Mouse (Mus musculus): ENCODE data around the gene Dnajc16.

Dnajc16 gene

GRCm38 (mm10) chr4:141763476-141763875 lies 27.3 kb downstream of the Dnajc16 start:
- DNase-seq (ENCODE audit: low spot score), result no peak

- DNase-seq (ENCODE audit: low spot score), result no peak
Observed at GRCm38 (mm10) chr4:141762102-141762598, 28.6 kb downstream of the Dnajc16 start.

GRCm38 (mm10) chr4:141760942-141761341 lies 29.8 kb downstream of the Dnajc16 start:
- no peak for DNase-seq (ENCODE audit: low spot score)

- DNase-seq (ENCODE audit: low spot score), result no peak
Observed at GRCm38 (mm10) chr4:141758874-141759542, 31.7 kb downstream of the Dnajc16 start.

- no peak for DNase-seq (ENCODE audit: low spot score)
Observed at GRCm38 (mm10) chr4:141757124-141757523, 33.6 kb downstream of the Dnajc16 start.

GRCm38 (mm10) chr4:141755375-141755930 lies 35.3 kb downstream of the Dnajc16 start:
- no peak for DNase-seq (ENCODE audit: low spot score)

- DNase-seq (ENCODE audit: low spot score), result no peak
Observed at GRCm38 (mm10) chr4:141752076-141752421, 38.7 kb downstream of the Dnajc16 start.

GRCm38 (mm10) chr4:141751419-141752075 lies 39.2 kb downstream of the Dnajc16 start:
- DNase-seq (ENCODE audit: low spot score), result no peak

- no peak for DNase-seq (ENCODE audit: low spot score)
Observed at GRCm38 (mm10) chr4:141750826-141751225, 39.9 kb downstream of the Dnajc16 start.

GRCm38 (mm10) chr4:141749557-141749956 lies 41.2 kb downstream of the Dnajc16 start:
- DNase-seq (ENCODE audit: low spot score), result no peak

GRCm38 (mm10) chr4:141746578-141747346 lies 44.0 kb downstream of the Dnajc16 start, which contains the start of gene Agmat:
Gene Agmat, plus strand, starts transcription at chr4:141746672.
- no peak for DNase-seq (ENCODE audit: low spot score)

GRCm38 (mm10) chr4:141742381-141742780 lies 48.4 kb downstream of the Dnajc16 start:
- DNase-seq (ENCODE audit: low spot score), result no peak

GRCm38 (mm10) chr4:141741856-141742255 lies 48.9 kb downstream of the Dnajc16 start:
- DNase-seq (ENCODE audit: low spot score), result no peak

GRCm38 (mm10) chr4:141738015-141738414 lies 52.7 kb downstream of the Dnajc16 start:
- DNase-seq (ENCODE audit: low spot score), result no peak

- DNase-seq (ENCODE audit: low spot score), result no peak
Observed at GRCm38 (mm10) chr4:141736856-141737255, 53.9 kb downstream of the Dnajc16 start.

GRCm38 (mm10) chr4:141735206-141735560 lies 55.5 kb downstream of the Dnajc16 start:
- no peak for DNase-seq (ENCODE audit: low spot score)

- DNase-seq (ENCODE audit: low spot score), result peak; percentile 54
Observed at GRCm38 (mm10) chr4:141734446-141735205, 56.1 kb downstream of the Dnajc16 start.

GRCm38 (mm10) chr4:141731766-141732165 lies 59.0 kb downstream of the Dnajc16 start:
- DNase-seq (ENCODE audit: low spot score), result no peak

- no peak for DNase-seq (ENCODE audit: low spot score)
Observed at GRCm38 (mm10) chr4:141730401-141730800, 60.3 kb downstream of the Dnajc16 start.

- no peak for DNase-seq (ENCODE audit: low spot score)
Observed at GRCm38 (mm10) chr4:141729266-141729665, 61.5 kb downstream of the Dnajc16 start.

- DNase-seq (ENCODE audit: low spot score), result no peak
Observed at GRCm38 (mm10) chr4:141725738-141726137, 65.0 kb downstream of the Dnajc16 start.

GRCm38 (mm10) chr4:141725277-141725676 lies 65.5 kb downstream of the Dnajc16 start:
- no peak for DNase-seq (ENCODE audit: low spot score)
